Mouse (Mus musculus) CD8-positive naive resting alpha-beta T cell, adult 2 months (primary cell): ENCODE measurements around the gene Dlx2.

Experiments used
- DNase-seq, 2 experiments: peaks; one replicate each; pipeline ENCODE4 v3.0.0; 2022; ENCODE audit warnings: low read depth in 2 of 2, low spot score in 2 of 2

Dlx2 gene

DNA sequence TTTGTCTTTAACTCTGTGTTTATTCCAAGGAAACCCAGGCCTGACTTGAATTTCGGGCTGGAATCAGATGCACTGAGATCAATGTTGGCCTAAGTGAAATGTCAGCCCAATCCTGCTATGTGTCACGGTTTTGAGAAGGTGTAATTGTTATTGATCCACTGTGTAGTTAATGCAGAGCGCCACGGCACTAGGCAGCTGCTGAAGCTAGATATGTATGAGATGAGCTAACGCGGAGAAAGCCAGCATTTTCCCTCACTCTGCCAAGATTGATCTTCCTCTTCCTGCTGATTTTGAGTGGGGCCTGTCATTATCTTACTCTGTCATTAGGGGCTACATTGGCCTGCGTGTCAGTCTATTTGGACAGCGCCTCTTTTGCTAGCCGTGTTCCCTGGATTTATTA is 34.2 kb downstream of the Dlx2 start:
- DNase-seq = no peak

DNA sequence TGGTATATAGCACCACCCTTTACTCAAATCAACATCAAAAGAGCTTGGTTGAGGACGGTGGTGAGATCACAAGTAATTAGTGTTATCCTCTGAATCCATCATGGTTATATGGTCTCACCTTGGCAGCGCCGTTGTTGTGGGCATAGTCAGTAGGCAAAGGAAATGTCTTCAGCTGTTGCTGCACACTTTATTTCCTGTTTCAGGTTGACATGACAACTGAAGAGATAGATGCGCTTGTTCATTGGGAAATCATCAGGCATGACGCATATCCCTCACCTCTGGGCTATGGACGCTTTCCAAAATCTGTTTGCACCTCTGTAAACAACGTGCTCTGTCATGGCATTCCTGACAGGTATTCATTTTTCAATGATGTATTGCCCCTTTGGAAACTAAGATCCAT is 35.3 kb downstream of the Dlx2 start:
- no peak for DNase-seq

DNA sequence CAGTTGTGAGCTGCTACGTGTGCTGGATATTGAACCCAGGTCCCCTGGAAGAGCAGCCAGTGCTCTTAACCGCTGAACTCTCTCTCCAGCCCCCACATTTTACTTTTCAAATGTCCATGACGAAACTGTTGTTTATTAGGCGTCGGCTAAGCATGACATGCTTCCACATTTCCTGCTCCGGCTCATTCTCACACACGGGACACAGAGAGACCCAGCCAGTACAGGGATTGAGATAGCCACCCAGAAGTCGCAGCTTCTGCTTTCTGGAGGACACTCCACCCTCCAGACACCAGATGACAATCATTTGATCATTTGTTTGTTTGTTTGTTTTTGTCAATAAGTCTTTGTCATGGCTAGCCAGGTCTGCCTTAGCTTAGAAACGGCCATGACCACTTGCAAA is 41.7 kb downstream of the Dlx2 start:
- DNase-seq = no peak

DNA sequence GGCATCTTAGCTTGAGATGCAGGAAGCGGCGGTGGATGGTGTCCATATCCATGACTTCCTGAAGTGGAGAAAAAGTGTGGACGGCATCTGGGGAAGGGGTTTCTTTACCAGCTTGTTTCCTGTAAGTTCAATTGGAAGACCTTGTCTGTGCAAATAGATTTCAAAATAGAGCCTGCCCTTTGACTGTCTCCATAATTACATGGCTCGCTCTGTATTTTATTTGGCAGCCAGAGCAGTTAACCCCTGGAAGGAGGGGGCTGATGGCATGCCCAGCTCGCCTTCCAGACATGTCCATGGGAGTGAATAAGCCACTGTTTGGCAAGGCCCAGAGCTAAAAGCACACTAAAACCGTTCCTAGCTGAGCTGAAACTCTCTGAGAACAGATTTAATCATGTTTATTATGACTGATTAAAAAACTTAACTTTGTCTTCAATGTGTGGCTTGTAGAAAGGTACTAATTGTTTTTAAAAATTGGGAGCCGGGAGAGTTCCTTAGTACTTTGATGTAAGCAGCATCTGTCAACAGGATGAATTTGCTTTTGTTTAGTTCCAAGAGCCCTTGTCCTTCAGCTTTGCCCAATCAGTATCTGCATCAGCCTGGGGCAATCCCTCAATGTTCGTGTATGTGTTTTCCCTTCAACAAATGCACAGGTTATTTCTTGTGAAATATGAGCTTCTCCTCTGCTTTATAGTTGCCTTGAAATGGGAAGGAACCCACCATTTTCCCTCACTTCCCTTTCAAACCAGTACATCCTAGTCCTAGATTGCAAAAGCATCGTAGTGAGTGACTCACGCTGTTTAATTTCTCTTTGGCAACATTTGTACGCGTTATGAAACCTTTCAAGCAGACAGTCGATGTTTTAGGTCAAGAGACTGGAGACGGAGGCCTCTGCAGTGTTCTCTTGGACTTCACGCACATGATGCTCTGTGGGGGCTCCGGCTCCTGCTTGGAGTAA is 47.0 kb downstream of the Dlx2 start:
- no peak for DNase-seq

DNA sequence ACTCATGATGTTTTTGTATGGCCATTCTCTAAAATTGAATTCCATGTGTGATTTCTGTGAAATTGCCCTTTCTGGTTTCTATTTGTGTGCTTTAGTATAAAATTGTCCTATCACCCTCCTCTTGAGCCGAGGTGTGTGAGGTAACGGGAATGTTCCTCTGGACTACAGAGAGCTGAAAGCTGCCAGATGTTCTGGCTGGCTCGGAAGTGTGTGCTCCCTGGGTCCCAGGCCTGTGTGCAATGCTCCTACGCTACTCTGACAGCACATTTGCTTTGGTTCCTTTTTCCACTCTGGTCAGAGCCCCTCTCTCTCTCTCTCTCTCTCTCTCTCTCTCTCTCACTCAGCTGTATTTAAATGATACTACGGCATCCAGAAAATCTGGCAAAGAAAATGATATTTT is 49.4 kb downstream of the Dlx2 start:
- DNase-seq = no peak

DNA sequence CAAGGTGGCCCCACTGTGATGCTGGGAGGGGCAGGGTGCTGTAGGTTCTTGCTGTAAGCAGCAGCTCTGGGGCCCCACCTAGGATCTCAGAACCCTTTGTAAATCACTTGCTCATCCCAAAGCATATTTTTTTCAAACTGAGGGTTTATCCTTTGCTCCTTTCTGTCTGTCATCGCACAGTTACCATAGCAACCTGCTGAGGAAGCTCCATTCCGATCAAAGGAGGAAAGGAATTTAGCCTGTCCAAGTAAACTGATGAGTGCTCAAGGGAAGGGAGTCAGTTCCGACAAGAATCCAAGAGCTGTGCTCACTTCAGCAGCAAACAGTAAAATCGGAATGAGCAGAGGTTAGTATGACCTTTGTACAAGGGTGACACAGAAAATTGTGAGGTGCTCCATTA is 51.6 kb downstream of the Dlx2 start:
- DNase-seq = no peak

DNA sequence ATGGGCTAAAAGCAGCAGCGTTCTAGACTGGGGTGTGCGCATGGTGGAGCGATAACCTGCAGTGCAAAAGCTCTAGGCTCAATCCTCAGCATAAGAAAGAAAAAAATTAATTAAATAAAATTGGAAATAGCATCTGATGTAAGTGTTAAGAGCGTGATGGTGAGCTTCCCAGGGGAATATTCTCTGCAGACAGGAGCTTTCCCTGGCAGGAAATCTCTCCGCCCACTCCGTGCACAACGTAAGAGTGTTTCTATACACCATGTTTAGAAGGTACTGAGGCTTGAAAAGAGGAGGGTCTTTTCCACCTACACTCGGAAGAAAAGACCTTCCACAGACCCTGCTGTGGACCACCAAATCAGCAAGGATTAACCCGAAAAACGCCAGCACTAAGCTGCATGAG is 52.1 kb downstream of the Dlx2 start:
- no peak for DNase-seq
